Mouse (Mus musculus): ENCODE measurements around the gene E330017A01Rik. TPM values are rescaled to one million over a fixed set of nuclear protein-coding genes. Genes with fewer than 3 reads are reported as not detected.
"Not testable (repeated sequence)": the region's sequence is repeated elsewhere in the genome, so short reads cannot be mapped to it uniquely, and the experiment has no call there.

E330017A01Rik gene
- total RNA-seq, 2 experiments from 2014 or later: not detected

- intact Hi-C loops (cut with DNase I): loop anchor here (5.0 kb wide), 1 partner anchor 730 kb away; no protein-coding TSS in a partner anchor
- Histone ChIP-seq H3K27ac (no peak overlapping the region), H3K4me3 (no peak overlapping the region)
- DNase-seq (ENCODE audit: extremely low spot score in 1 of 2, low spot score in 2 of 2): peak in 1 of 2 experiments; percentile 4
- no peak for TF ChIP-seq CTCF (IDR thresholded peaks at IDR 0.05)
Measured at GRCm38 (mm10) chr16:58672396-58672795, 33.9 kb upstream of the E330017A01Rik start.

GRCm38 (mm10) chr16:58671212-58671985, 32.9 kb upstream of the E330017A01Rik start:
- intact Hi-C loops (cut with DNase I): loop anchor here (5.0 kb wide), 1 partner anchor 731 kb away; no protein-coding TSS in a partner anchor
- Histone ChIP-seq H3K27ac (no peak overlapping the region), H3K4me3 (peak overlapping the region; percentile 99)
- TF ChIP-seq CTCF (IDR thresholded peaks at IDR 0.05): no peak
- DNase-seq (ENCODE audit: extremely low spot score in 1 of 2, low spot score in 2 of 2): peak in 1 of 2 experiments; percentile 1

DNA sequence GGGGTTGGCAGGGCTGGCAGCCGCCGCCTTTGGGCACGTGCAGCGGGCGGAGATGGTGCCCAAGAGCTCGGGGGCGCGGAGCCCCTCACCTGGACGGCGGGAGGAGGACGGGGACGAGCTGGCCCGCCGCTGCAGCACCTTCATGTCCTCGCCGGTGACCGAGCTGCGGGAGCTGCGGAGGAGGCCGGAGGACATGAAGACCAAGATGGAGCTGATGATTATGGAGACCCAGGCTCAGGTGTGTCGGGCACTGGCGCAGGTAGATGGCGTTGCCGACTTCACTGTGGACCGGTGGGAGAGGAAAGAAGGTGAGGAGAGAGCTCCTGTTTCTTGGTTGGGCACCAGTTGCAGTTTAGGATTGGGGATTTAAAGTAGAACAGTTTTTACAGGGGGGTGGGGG, 32.1 kb upstream of the E330017A01Rik start:
- peak overlapping the region; percentile 99 for H3K4me3 ChIP-seq
- no peak for DNase-seq (ENCODE audit: extremely low spot score in 1 of 2, low spot score in 2 of 2)
- TF ChIP-seq CTCF (IDR thresholded peaks at IDR 0.05): no peak
- peak overlapping the region; percentile 97 for H3K27ac ChIP-seq
- intact Hi-C loops (cut with DNase I): loop anchor here (1.0 to 5.0 kb wide), 2 partner anchors 57 to 732 kb away; partner anchors contain the start of gene Cldnd1

DNA sequence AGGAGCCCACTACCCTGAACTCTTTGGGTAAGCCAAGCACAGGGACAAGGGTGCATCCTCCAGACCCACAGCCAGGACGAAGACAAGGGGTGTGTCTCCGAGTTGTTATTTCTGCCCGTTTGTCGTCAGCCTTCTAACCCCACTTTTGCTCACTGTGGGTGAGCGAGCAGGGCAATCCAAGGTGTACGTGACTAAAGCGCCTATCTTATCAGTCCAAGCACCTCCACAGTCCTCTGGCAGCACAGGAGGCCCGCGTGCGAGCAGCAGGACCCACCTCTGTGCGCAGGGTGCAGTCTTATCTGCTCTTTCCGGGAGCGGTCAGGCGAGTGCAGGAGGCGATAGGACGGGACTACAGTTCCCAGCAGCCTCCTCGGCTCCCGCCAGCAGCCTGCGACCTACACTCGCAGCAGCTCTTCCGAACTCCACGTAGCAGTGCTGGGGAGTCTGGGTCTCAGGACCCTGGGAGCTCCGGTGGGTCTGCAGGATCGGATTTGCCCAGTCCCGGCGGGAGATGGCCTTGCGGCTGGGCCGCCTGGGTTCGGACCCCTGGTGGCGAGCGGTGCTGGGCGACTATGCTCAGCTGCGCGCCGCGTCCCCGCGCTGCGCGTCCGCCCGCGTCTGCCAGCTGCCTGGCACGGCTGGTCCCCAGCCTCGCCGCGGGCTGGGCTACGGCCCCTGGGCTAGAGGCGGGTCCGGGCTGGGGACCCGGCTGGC, 31.5 kb upstream of the E330017A01Rik start, which contains the start of gene Cpox:
Gene Cpox, plus strand, starts transcription at position 376 of the 714 bp plus-strand sequence.
- intact Hi-C loops (cut with DNase I): loop anchor here (1.0 to 5.0 kb wide), 2 partner anchors 57 to 732 kb away; partner anchors contain the start of gene Cldnd1

GRCm38 (mm10) chr16:58669264-58669663, 30.7 kb upstream of the E330017A01Rik start:
- peak in 1 of 2 experiments; percentile 5 for DNase-seq (ENCODE audit: extremely low spot score in 1 of 2, low spot score in 2 of 2)
- intact Hi-C loops (cut with DNase I): no loop called here
- Histone ChIP-seq H3K4me3 (peak overlapping the region; percentile 99), H3K27ac (peak overlapping the region; percentile 97)
- no peak for TF ChIP-seq CTCF (IDR thresholded peaks at IDR 0.05)

More for the DNA sequence above, 31.5 kb upstream of the E330017A01Rik start, which contains the start of gene Cpox:
- TF ChIP-seq CTCF (IDR thresholded peaks at IDR 0.05): peak; percentile 38
- peak within 1 kb of the TSS; percentile 99 for H3K4me3 ChIP-seq
- peak; percentile 82 to 83 for DNase-seq (ENCODE audit: extremely low spot score in 1 of 2, low spot score in 2 of 2)
- H3K27ac ChIP-seq: peak within 1 kb of the TSS; percentile 97

DNA sequence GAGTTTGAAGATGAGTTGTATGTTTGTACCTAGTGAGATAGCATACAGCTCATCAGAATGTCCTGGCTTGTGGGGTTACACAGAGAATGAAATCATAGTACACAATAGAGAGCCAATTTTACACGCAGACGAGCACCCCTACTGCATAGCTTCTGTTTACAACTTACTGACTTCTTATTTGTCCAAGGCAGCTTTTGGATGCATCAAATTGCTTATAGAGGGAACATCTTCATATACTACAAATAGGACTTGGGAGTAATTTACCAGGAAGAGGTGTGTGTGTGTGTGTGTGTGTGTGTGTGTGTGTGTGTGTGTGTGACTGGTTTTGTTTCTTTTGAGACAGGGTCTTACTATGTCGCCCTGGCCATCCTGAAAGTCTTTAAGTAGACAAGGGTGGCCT, 30.0 kb upstream of the E330017A01Rik start:
- TF ChIP-seq CTCF (IDR thresholded peaks at IDR 0.05): no peak
- Histone ChIP-seq H3K27ac (no peak overlapping the region), H3K4me3 (no peak overlapping the region)
- peak in 1 of 2 experiments; percentile 3 for DNase-seq (ENCODE audit: extremely low spot score in 1 of 2, low spot score in 2 of 2)
- intact Hi-C loops (cut with DNase I): no loop called here

DNA sequence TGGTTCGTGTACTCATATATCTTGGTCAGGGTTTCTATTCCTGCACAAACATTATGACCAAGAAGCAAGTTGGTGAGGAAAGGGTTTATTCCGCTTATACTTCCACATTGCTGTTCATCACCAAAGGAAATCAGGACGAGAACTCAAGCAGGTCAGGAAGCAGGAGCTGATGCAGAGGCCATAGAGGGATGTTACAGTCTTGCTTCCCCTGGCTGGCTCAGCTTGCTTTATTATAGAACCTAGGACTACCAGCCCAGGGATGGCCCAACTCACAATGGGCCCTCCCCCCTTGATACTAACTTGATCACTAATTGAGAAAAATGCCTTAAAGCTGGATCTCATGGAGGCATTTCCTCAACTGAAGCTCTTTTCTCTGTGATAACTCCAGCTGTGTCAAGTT, 28.1 kb upstream of the E330017A01Rik start:
- H3K27ac ChIP-seq; intact Hi-C loops (cut with DNase I); H3K4me3 ChIP-seq; DNase-seq (ENCODE audit: extremely low spot score in 1 of 2, low spot score in 2 of 2): not testable (repeated sequence)

GRCm38 (mm10) chr16:58665137-58665536, 26.6 kb upstream of the E330017A01Rik start:
- H3K27ac ChIP-seq; H3K4me3 ChIP-seq; intact Hi-C loops (cut with DNase I); DNase-seq (ENCODE audit: extremely low spot score in 1 of 2, low spot score in 2 of 2): not testable (repeated sequence)

DNA sequence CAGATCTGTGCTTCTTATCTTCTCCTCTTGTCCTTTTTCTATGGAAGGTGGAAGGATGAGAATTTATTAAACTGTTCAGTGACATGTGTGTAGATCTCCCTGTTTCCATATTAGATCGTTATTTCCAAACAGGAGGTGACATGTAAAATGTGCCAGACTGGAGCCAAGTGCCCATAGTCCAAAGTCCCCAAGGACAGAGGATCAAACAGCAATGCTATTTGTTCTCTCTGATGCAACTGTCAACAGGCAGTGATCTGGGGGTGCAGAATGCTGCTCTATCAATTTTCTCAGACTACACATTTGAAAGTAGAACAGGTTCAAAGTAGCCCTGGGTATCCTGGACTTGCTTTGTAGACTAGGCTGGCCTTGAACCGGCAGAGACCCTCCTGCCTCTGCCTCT, 25.3 kb upstream of the E330017A01Rik start:
- TF ChIP-seq CTCF (IDR thresholded peaks at IDR 0.05): no peak
- H3K27ac ChIP-seq: no peak overlapping the region
- no peak for DNase-seq (ENCODE audit: extremely low spot score in 1 of 2, low spot score in 2 of 2)
- intact Hi-C loops (cut with DNase I): loop anchor here (5.0 kb wide), 3 partner anchors 202 to 1032 kb away; no protein-coding TSS in a partner anchor
- no peak overlapping the region for H3K4me3 ChIP-seq

GRCm38 (mm10) chr16:58663021-58663420, 24.5 kb upstream of the E330017A01Rik start:
- no peak overlapping the region for H3K4me3 ChIP-seq
- no peak for DNase-seq (ENCODE audit: extremely low spot score in 1 of 2, low spot score in 2 of 2)
- no peak overlapping the region for H3K27ac ChIP-seq
- intact Hi-C loops (cut with DNase I): loop anchor here (5.0 kb wide), 3 partner anchors 201 to 1031 kb away; no protein-coding TSS in a partner anchor
- peak; percentile 61 for TF ChIP-seq CTCF (IDR thresholded peaks at IDR 0.05)

DNA sequence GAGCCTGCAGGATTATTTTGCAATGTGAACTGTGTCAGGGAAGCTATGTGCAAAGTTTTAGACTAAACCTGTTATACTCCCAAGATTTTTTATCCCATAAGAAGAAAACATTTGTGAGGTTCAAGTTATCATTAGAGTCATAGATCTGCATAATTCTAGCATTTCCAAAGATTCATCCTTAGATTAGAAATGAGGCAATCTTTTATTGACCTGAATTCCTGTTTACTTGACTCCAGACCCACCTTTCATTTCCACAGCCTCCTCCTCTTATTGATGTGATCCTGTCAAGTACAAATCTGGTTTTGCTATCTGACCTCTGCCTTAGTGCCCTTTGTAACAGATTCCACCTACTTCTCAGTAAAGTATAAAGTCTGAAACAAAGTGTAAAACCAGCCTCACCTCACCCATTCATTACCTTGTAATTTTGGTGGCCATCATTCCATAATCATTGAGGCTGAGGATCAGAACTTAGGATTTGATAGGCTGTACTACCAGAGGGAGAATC, 23.8 kb upstream of the E330017A01Rik start:
- no peak for DNase-seq (ENCODE audit: extremely low spot score in 1 of 2, low spot score in 2 of 2)
- Histone ChIP-seq H3K27ac (no peak overlapping the region), H3K4me3 (no peak overlapping the region)
- intact Hi-C loops (cut with DNase I): loop anchor here (5.0 kb wide), 3 partner anchors 200 to 1030 kb away; no protein-coding TSS in a partner anchor
- TF ChIP-seq CTCF (IDR thresholded peaks at IDR 0.05): no peak
